Mouse (Mus musculus): Measurements from ENCODE around the gene Lcp1. TPM values are rescaled to one million over a fixed set of nuclear protein-coding genes. Genes with fewer than 3 reads are reported as not detected.

Lcp1 gene
- polyA plus RNA-seq, 1 experiment from 2014 or later = 26.4 TPM

GRCm38 (mm10) chr14:75179255-75179963 is 48.5 kb downstream of the Lcp1 start:
- Histone ChIP-seq H3K36me3 (no peaks in the 10 kb centered on the region), H3K27ac (replicated peaks) (no peak overlapping the region), H3K27me3 (ENCODE audit: low read depth, poor library complexity, severe bottlenecking) (no peaks in the 10 kb centered on the region), H3K9me3 (replicated peaks) (no peaks in the 10 kb centered on the region), H3K4me1 (peaks cover 7% of the 10 kb centered on the region), H3K4me3 (no peak overlapping the region)
- DNase-seq (ENCODE audit: low spot score) = no peak
- 85% methylated on average over 20 of the region's 20 CpGs for WGBS

- DNase-seq (ENCODE audit: low spot score) = no peak
- H3K4me3 ChIP-seq = no peak overlapping the region
- no peaks in the 10 kb centered on the region for H3K27me3 ChIP-seq (ENCODE audit: low read depth, poor library complexity, severe bottlenecking)
- WGBS = 86% methylated on average over 8 of the region's 8 CpGs
- no peaks in the 10 kb centered on the region for H3K36me3 ChIP-seq
- H3K4me1 ChIP-seq = peaks cover 7% of the 10 kb centered on the region
- H3K27ac ChIP-seq (replicated peaks) = no peak overlapping the region
- H3K9me3 ChIP-seq (replicated peaks) = no peaks in the 10 kb centered on the region
These were observed 49.7 kb downstream of the Lcp1 start for GRCm38 (mm10) chr14:75180551-75180978.

GRCm38 (mm10) chr14:75181062-75181935 is 50.4 kb downstream of the Lcp1 start:
- WGBS = 85% methylated on average over 9 of the region's 9 CpGs

GRCm38 (mm10) chr14:75182378-75182777 is 51.5 kb downstream of the Lcp1 start:
- H3K4me3 ChIP-seq = no peak overlapping the region
- H3K27ac ChIP-seq (replicated peaks) = no peak overlapping the region
- H3K9me3 ChIP-seq (replicated peaks) = no peaks in the 10 kb centered on the region
- no peaks in the 10 kb centered on the region for H3K4me1 ChIP-seq
- no peak for DNase-seq (ENCODE audit: low spot score)
- H3K27me3 ChIP-seq (ENCODE audit: low read depth, poor library complexity, severe bottlenecking) = no peaks in the 10 kb centered on the region
- no peaks in the 10 kb centered on the region for H3K36me3 ChIP-seq
- 85% methylated on average over 4 of the region's 4 CpGs for WGBS

More at GRCm38 (mm10) chr14:75181062-75181935, 50.4 kb downstream of the Lcp1 start:
- Histone ChIP-seq H3K27me3 (ENCODE audit: low read depth, poor library complexity, severe bottlenecking) (no peaks in the 10 kb centered on the region), H3K4me1 (peaks cover 7% of the 10 kb centered on the region), H3K36me3 (no peaks in the 10 kb centered on the region), H3K4me3 (no peak overlapping the region), H3K9me3 (replicated peaks) (no peaks in the 10 kb centered on the region), H3K27ac (replicated peaks) (no peak overlapping the region)
- DNase-seq (ENCODE audit: low spot score) = no peak

GRCm38 (mm10) chr14:75182831-75183230 is 51.9 kb downstream of the Lcp1 start:
- Histone ChIP-seq H3K9me3 (replicated peaks) (no peaks in the 10 kb centered on the region), H3K4me3 (no peak overlapping the region), H3K27ac (replicated peaks) (no peak overlapping the region), H3K27me3 (ENCODE audit: low read depth, poor library complexity, severe bottlenecking) (no peaks in the 10 kb centered on the region), H3K4me1 (no peaks in the 10 kb centered on the region), H3K36me3 (no peaks in the 10 kb centered on the region)
- no peak for DNase-seq (ENCODE audit: low spot score)
- WGBS = 92% methylated on average over 5 of the region's 5 CpGs

GRCm38 (mm10) chr14:75184069-75184790 is 53.3 kb downstream of the Lcp1 start:
- WGBS = 89% methylated on average over 4 of the region's 4 CpGs
- DNase-seq (ENCODE audit: low spot score) = no peak
- Histone ChIP-seq H3K4me3 (no peak overlapping the region), H3K9me3 (replicated peaks) (no peaks in the 10 kb centered on the region), H3K27ac (replicated peaks) (no peak overlapping the region), H3K27me3 (ENCODE audit: low read depth, poor library complexity, severe bottlenecking) (no peaks in the 10 kb centered on the region), H3K36me3 (no peaks in the 10 kb centered on the region), H3K4me1 (no peaks in the 10 kb centered on the region)

- Histone ChIP-seq H3K27me3 (ENCODE audit: low read depth, poor library complexity, severe bottlenecking) (no peaks in the 10 kb centered on the region), H3K36me3 (no peaks in the 10 kb centered on the region), H3K4me3 (no peak overlapping the region), H3K9me3 (replicated peaks) (no peaks in the 10 kb centered on the region), H3K4me1 (no peaks in the 10 kb centered on the region), H3K27ac (replicated peaks) (no peak overlapping the region)
- DNase-seq (ENCODE audit: low spot score) = no peak
- 82% methylated on average over 5 of the region's 5 CpGs for whole genome bisulfite sequencing
These were observed 55.1 kb downstream of the Lcp1 start for GRCm38 (mm10) chr14:75185796-75186594.

- H3K27me3 ChIP-seq (ENCODE audit: low read depth, poor library complexity, severe bottlenecking) = no peaks in the 10 kb centered on the region
- no peaks in the 10 kb centered on the region for H3K36me3 ChIP-seq
- H3K9me3 ChIP-seq (replicated peaks) = no peaks in the 10 kb centered on the region
- DNase-seq (ENCODE audit: low spot score) = no peak
- H3K27ac ChIP-seq (replicated peaks) = no peak overlapping the region
- no peak overlapping the region for H3K4me3 ChIP-seq
- no peaks in the 10 kb centered on the region for H3K4me1 ChIP-seq
- 93% methylated on average over 8 of the region's 8 CpGs for WGBS
These were observed 56.0 kb downstream of the Lcp1 start for GRCm38 (mm10) chr14:75186858-75187415.

- Histone ChIP-seq H3K4me1 (no peaks in the 10 kb centered on the region), H3K27ac (replicated peaks) (no peak overlapping the region), H3K9me3 (replicated peaks) (no peaks in the 10 kb centered on the region), H3K36me3 (no peaks in the 10 kb centered on the region), H3K27me3 (ENCODE audit: low read depth, poor library complexity, severe bottlenecking) (no peaks in the 10 kb centered on the region), H3K4me3 (no peak overlapping the region)
- no peak for DNase-seq (ENCODE audit: low spot score)
- 74% methylated on average over 6 of the region's 6 CpGs for WGBS
These were observed 57.6 kb downstream of the Lcp1 start for GRCm38 (mm10) chr14:75188521-75188920.

- H3K9me3 ChIP-seq (replicated peaks) = no peaks in the 10 kb centered on the region
- no peak overlapping the region for H3K4me3 ChIP-seq
- WGBS = 93% methylated on average over 4 of the region's 4 CpGs
- no peak overlapping the region for H3K27ac ChIP-seq (replicated peaks)
- no peaks in the 10 kb centered on the region for H3K4me1 ChIP-seq
- H3K27me3 ChIP-seq (ENCODE audit: low read depth, poor library complexity, severe bottlenecking) = no peaks in the 10 kb centered on the region
- H3K36me3 ChIP-seq = no peaks in the 10 kb centered on the region
- no peak for DNase-seq (ENCODE audit: low spot score)
These were observed 58.1 kb downstream of the Lcp1 start for GRCm38 (mm10) chr14:75189031-75189430.

- H3K4me3 ChIP-seq = no peak overlapping the region
These were observed 59.8 kb downstream of the Lcp1 start for GRCm38 (mm10) chr14:75190683-75191082.

GRCm38 (mm10) chr14:75192427-75192826 is 61.5 kb downstream of the Lcp1 start:
- Histone ChIP-seq H3K9me3 (replicated peaks) (no peaks in the 10 kb centered on the region), H3K27me3 (ENCODE audit: low read depth, poor library complexity, severe bottlenecking) (no peaks in the 10 kb centered on the region), H3K4me1 (no peaks in the 10 kb centered on the region), H3K27ac (replicated peaks) (no peak overlapping the region), H3K4me3 (no peak overlapping the region), H3K36me3 (no peaks in the 10 kb centered on the region)
- 91% methylated on average over 10 of the region's 10 CpGs for WGBS
- DNase-seq (ENCODE audit: low spot score) = no peak

More at GRCm38 (mm10) chr14:75190683-75191082, 59.8 kb downstream of the Lcp1 start:
- DNase-seq (ENCODE audit: low spot score) = no peak
- H3K27me3 ChIP-seq (ENCODE audit: low read depth, poor library complexity, severe bottlenecking) = no peaks in the 10 kb centered on the region
- no peaks in the 10 kb centered on the region for H3K4me1 ChIP-seq
- no peak overlapping the region for H3K27ac ChIP-seq (replicated peaks)
- H3K36me3 ChIP-seq = no peaks in the 10 kb centered on the region
- 89% methylated on average over 4 of the region's 4 CpGs for WGBS
- no peaks in the 10 kb centered on the region for H3K9me3 ChIP-seq (replicated peaks)

All from midbrain, embryonic 10.5 days (tissue).